Mouse (Mus musculus) neural tube, embryonic 14.5 days (tissue): Measurements from ENCODE around the gene Itpr3. TPM values are rescaled to one million over a fixed set of nuclear protein-coding genes. Genes with fewer than 3 reads are reported as not detected.

Experiments used
- ATAC-seq: fragments of 200-750 bp; cut with Nextera tagmentation; 2 replicates; pipeline ENCODE4 v1.8.0; 2017; ENCODE audit warnings: low read depth, mild to moderate bottlenecking, moderate TSS enrichment, moderate library complexity
- H3K27ac ChIP-seq: fragments of 300-500 bp; sonication (generic); 2 replicates; pipeline ENCODE4 v1.5.1; 2014; ENCODE audit warnings: low read depth, mild to moderate bottlenecking, control low read depth, low read length, moderate library complexity, mixed read lengths
- H3K27me3 ChIP-seq: fragments of 300-500 bp; sonication (generic); 2 replicates; pipeline ENCODE4 v1.6.1; 2014; ENCODE audit warnings: low read length; ENCODE audit not compliant: control insufficient read depth, insufficient read depth
- H3K36me3 ChIP-seq: fragments of 300-500 bp; sonication (generic); 2 replicates; pipeline ENCODE4 v1.6.1; 2014; ENCODE audit warnings: low read length, mixed read lengths; ENCODE audit not compliant: control insufficient read depth, insufficient read depth
- H3K4me1 ChIP-seq: fragments of 300-500 bp; sonication (generic); 2 replicates; pipeline ENCODE4 v1.6.1; 2014; ENCODE audit warnings: low read length; ENCODE audit not compliant: control insufficient read depth, insufficient read depth
- H3K4me2 ChIP-seq: fragments of 300-500 bp; sonication (generic); 2 replicates; pipeline ENCODE4 v1.6.1; 2014; ENCODE audit warnings: mild to moderate bottlenecking, low read depth, low read length, control low read depth
- H3K4me3 ChIP-seq: fragments of 300-500 bp; sonication (generic); 2 replicates; pipeline ENCODE4 v1.5.1; 2014; ENCODE audit warnings: low read depth, low read length, control low read depth, mixed read lengths
- H3K9ac ChIP-seq: fragments of 300-500 bp; sonication (generic); replicated peaks from 2 replicates; pipeline ENCODE4 v1.6.1; 2014; ENCODE audit warnings: low read depth, mild to moderate bottlenecking, control low read depth, low read length, mixed read lengths
- H3K9me3 ChIP-seq: fragments of 300-500 bp; sonication (generic); 2 replicates; pipeline ENCODE4 v1.6.1; 2016; ENCODE audit warnings: low read length; ENCODE audit not compliant: control insufficient read depth
- WGBS: fragments of 180-500 bp; shearing (Covaris S2); extraction: QIAGEN DNeasy Blood & Tissue Kit; methylation state at CpG from one replicate; pipeline ENCODE4 v1.1.7; 2014; 5-methylcytosine and 5-hydroxymethylcytosine counted together
- polyA plus RNA-seq: library from polyadenylated mRNA; unstranded; fragments of >200 nt; fragmentation: Nextera tagmentation; extraction: Ambion mirVana; gene quantifications from 2 replicates; pipeline ENCODE4 v1.2.1, GENCODE M21; 2014

The Itpr3 gene
- polyA plus RNA-seq, 1 experiment from 2014 or later: 0.50 TPM

DNA sequence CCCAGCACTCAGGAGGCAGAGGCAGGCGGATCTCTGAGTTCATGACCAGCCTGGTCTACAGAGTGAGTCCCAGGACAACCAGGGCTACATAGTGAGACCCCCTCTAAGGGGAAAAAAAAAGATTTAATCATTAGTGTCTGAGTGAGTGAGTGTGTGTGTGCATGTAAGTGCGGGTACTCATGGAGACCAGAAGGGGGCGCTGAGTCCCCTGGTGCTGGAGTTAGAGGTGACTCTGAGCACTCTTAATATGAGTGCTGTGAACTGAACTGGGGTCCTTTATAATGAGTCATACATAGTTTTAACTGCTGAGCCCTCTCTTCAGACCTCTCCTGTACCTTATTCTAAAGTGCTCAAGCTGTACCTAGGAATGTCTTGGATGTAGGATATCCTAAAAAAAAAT is 4.6 kb downstream of the Itpr3 start:
- Histone ChIP-seq H3K27ac (no peak overlapping the region), H3K9me3 (no peaks in the 10 kb centered on the region), H3K4me1 (peaks cover 6% of the 10 kb centered on the region; the same call in 1 of the 2 replicates), H3K9ac (no peak overlapping the region), H3K4me2 (no peak overlapping the region), H3K27me3 (peaks cover 18% of the 10 kb centered on the region), H3K4me3 (no peak overlapping the region), H3K36me3 (no peaks in the 10 kb centered on the region)
- 99% methylated on average over 3 of the region's 3 CpGs for WGBS
- ATAC-seq: no peak

- Histone ChIP-seq H3K4me2 (no peak overlapping the region), H3K36me3 (no peaks in the 10 kb centered on the region), H3K9ac (no peak overlapping the region), H3K9me3 (no peaks in the 10 kb centered on the region), H3K27me3 (peaks cover 9% of the 10 kb centered on the region), H3K27ac (no peak overlapping the region), H3K4me1 (no peaks in the 10 kb centered on the region), H3K4me3 (no peak overlapping the region)
- 91% methylated on average over 7 of the region's 7 CpGs for WGBS
- ATAC-seq: no peak
Observed at GRCm38 (mm10) chr17:27062684-27063083, 5.6 kb downstream of the Itpr3 start.

- Histone ChIP-seq H3K27me3 (no peaks in the 10 kb centered on the region), H3K4me3 (no peak overlapping the region), H3K9me3 (no peaks in the 10 kb centered on the region), H3K4me1 (no peaks in the 10 kb centered on the region), H3K4me2 (no peak overlapping the region), H3K36me3 (no peaks in the 10 kb centered on the region), H3K27ac (no peak overlapping the region), H3K9ac (no peak overlapping the region)
- 57% methylated on average over 6 of the region's 6 CpGs for WGBS
- no peak for ATAC-seq
Observed at GRCm38 (mm10) chr17:27063717-27064116, 6.6 kb downstream of the Itpr3 start.

- Histone ChIP-seq H3K9ac (no peak overlapping the region), H3K27ac (no peak overlapping the region), H3K9me3 (no peaks in the 10 kb centered on the region), H3K36me3 (no peaks in the 10 kb centered on the region), H3K4me2 (no peak overlapping the region), H3K27me3 (no peaks in the 10 kb centered on the region), H3K4me3 (no peak overlapping the region), H3K4me1 (no peaks in the 10 kb centered on the region)
- no peak for ATAC-seq
- 79% methylated on average over 2 of the region's 2 CpGs for WGBS
Observed at GRCm38 (mm10) chr17:27064195-27064594, 7.1 kb downstream of the Itpr3 start.

DNA sequence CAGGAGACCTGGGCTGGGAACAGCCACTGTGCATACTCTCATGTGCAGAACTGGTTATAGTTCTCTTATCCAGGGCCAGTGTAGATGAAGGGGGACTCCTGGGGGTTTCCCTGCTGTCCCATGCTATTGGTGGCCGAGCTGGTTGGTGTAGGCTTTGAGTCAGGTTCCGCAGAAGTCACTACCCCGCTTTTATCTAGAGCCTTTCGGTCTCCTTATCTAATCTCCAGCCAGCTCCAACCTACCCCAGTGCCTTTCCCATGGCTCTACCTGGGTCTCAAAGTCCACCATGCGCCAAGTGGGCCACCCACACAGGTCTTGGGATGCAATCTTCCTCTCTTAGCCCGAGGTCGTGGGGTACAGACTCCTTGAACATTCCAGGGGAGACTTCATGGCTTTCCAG is 9.0 kb downstream of the Itpr3 start:
- Histone ChIP-seq H3K4me1 (peaks cover 3% of the 10 kb centered on the region; the same call in 1 of the 2 replicates), H3K4me3 (no peak overlapping the region), H3K9ac (no peak overlapping the region), H3K27ac (no peak overlapping the region), H3K4me2 (no peak overlapping the region), H3K27me3 (no peaks in the 10 kb centered on the region), H3K9me3 (no peaks in the 10 kb centered on the region), H3K36me3 (no peaks in the 10 kb centered on the region)
- ATAC-seq: no peak
- WGBS: 90% methylated on average over 7 of the region's 7 CpGs

- H3K9me3 ChIP-seq: no peaks in the 10 kb centered on the region
- H3K9ac ChIP-seq: no peak overlapping the region
- no peaks in the 10 kb centered on the region for H3K36me3 ChIP-seq
- ATAC-seq: no peak
- H3K27ac ChIP-seq: no peak overlapping the region
- 84% methylated on average over 4 of the region's 5 CpGs for WGBS
- H3K27me3 ChIP-seq: no peaks in the 10 kb centered on the region
- H3K4me2 ChIP-seq: no peak overlapping the region
- peaks cover 3% of the 10 kb centered on the region; the same call in 1 of the 2 replicates for H3K4me1 ChIP-seq
- H3K4me3 ChIP-seq: no peak overlapping the region
Observed at GRCm38 (mm10) chr17:27069071-27069470, 12.0 kb downstream of the Itpr3 start.

GRCm38 (mm10) chr17:27070913-27071312 is 13.8 kb downstream of the Itpr3 start:
- Histone ChIP-seq H3K9me3 (no peaks in the 10 kb centered on the region), H3K27ac (no peak overlapping the region), H3K4me1 (peaks cover 3% of the 10 kb centered on the region; the same call in 1 of the 2 replicates), H3K36me3 (no peaks in the 10 kb centered on the region), H3K9ac (no peak overlapping the region), H3K4me3 (no peak overlapping the region), H3K4me2 (no peak overlapping the region), H3K27me3 (no peaks in the 10 kb centered on the region)
- WGBS: 91% methylated on average over 7 of the region's 7 CpGs
- no peak for ATAC-seq

DNA sequence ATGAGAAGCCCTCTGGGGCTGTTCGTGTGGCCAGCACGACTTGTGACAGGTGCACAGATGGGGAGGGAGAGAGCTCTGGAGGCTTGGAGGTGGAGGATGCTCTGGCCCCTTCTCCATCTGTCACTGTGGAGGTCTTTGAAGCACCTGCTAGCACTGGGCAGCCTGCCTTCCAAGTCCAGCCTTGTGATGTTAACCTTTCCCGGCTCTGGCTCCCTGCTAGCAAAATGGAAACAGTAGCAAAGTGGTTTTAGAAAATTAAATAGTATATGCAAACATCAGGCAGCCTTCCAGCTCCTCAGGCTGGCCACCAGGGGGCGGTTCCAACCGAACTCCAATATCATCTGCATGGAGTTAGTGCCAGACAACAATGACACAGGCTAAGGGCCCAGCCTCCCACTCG is 14.5 kb downstream of the Itpr3 start:
- Histone ChIP-seq H3K4me2 (no peak overlapping the region), H3K4me3 (no peak overlapping the region), H3K36me3 (no peaks in the 10 kb centered on the region), H3K9ac (no peak overlapping the region), H3K27ac (no peak overlapping the region), H3K4me1 (peaks cover 3% of the 10 kb centered on the region; the same call in 1 of the 2 replicates), H3K9me3 (no peaks in the 10 kb centered on the region), H3K27me3 (no peaks in the 10 kb centered on the region)
- 51% methylated on average over 6 of the region's 6 CpGs for WGBS
- ATAC-seq: no peak

GRCm38 (mm10) chr17:27072363-27072762 is 15.3 kb downstream of the Itpr3 start:
- Histone ChIP-seq H3K27me3 (no peaks in the 10 kb centered on the region), H3K4me1 (peaks cover 3% of the 10 kb centered on the region; the same call in 1 of the 2 replicates), H3K27ac (no peak overlapping the region), H3K4me2 (no peak overlapping the region), H3K4me3 (no peak overlapping the region), H3K36me3 (no peaks in the 10 kb centered on the region), H3K9ac (no peak overlapping the region), H3K9me3 (no peaks in the 10 kb centered on the region)
- no peak for ATAC-seq
- WGBS: 94% methylated on average over 8 of the region's 8 CpGs
